Mouse (Mus musculus): Measurements from ENCODE around the gene Gm21830.
"Not testable (repeated sequence)": the region's sequence is repeated elsewhere in the genome, so short reads cannot be mapped to it uniquely, and the experiment has no call there.

Gm21830 gene

DNA sequence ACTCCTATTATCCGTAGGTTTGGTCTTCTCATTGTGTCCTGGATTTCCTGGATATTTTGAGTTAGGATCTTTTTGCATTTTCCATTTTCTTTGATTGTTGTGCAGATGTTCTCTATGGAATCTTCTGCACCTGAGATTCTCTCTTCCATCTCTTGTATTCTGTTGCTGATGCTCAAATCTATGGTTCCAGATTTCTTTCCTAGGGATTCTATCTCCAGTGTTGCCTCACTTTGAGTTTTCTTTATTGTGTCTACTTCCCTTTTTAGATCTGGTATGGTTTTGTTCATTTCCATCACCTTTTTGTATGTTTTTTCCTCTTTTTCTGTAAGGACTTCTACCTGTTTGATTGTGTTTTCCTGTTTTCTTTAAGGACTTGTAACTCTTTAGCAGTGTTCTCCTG, at the start of gene Gm21830:
Gm21830 (plus strand) TSS at position 301 of the 400 bp plus-strand sequence.
- DNase-seq (ENCODE audit: extremely low read depth, insufficient read length, low spot score) = not testable (repeated sequence)

DNA sequence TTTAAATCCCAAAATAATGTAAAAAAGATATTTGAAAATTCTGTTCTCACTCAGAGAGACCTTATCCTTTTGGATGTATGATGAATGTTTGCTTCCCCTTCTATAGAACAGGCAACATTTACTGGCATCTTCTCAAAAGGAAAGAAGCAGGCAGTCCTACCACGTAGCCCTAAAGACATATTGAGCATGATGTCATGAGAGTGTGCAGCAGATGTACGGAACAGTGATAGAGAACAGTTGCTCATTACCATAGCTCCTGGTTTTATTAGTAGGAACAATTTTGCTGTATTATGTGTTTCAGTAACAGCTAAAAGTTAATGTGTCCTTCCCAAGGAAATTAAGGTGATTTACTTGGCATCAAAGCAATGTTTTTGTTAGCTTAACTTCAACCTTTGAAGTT, 49.0 kb upstream of the Gm21830 start:
- DNase-seq (ENCODE audit: extremely low read depth, insufficient read length, low spot score) = no peak

DNA sequence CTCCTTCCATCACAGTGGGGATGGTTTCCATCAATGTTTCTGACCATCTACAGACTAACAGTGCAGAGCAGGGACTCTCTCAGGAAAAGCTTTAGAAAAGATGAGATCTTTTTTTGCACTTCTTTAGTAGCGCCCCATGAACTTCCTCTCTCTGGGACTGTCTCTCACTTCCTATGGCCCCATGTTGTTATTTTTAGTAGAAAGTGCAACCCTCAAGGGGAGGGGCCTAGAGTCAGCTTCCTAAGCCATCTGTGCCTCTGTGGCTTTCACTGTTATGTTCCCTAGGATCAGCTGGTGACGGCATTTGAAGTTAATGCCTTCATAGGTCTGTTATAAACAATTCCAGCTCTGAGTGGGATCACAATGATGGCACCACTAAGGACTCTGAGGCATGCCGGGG, 35.0 kb upstream of the Gm21830 start:
- DNase-seq (ENCODE audit: extremely low read depth, insufficient read length, low spot score) = no peak

DNA sequence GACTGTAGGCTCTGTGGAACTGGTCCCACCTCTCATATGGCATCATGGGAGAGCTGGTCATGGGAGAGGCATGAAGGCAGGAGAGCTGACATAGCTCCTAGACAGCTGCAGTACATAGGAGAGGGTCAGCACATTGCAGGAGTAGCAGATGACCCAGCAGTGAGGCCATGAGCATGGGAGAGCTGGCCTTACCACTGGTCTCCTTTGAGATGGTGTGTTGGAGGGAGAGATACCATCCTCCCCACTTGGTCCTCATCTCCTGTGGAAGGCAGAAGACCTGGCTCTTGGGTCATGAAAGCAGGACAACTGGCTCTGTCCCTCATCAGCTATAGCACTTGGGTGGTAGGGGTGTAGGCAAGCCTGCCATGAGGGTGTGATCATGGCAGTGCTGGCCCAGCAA, 7.3 kb downstream of the Gm21830 start:
- no peak for DNase-seq (ENCODE audit: extremely low read depth, insufficient read length, low spot score)

DNA sequence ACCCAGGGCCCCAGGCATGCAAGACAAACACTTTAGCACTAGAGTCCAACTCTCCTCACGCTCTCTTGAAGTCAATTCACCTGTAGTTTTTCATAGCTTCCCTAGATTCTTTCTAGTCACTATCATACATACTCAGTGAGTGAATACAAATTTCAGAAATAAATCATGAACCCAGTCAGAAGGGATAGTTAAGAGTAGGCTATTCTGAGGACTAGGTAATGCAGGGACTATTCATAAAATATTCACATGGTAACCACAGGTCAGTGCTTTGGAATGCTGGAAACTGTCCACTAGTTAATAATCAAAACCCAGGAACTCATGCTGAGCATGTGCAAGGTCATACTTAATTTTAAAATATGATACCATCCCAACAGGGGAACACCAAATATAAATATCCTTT, 9.3 kb downstream of the Gm21830 start:
- no peak for DNase-seq (ENCODE audit: extremely low read depth, insufficient read length, low spot score)

DNA sequence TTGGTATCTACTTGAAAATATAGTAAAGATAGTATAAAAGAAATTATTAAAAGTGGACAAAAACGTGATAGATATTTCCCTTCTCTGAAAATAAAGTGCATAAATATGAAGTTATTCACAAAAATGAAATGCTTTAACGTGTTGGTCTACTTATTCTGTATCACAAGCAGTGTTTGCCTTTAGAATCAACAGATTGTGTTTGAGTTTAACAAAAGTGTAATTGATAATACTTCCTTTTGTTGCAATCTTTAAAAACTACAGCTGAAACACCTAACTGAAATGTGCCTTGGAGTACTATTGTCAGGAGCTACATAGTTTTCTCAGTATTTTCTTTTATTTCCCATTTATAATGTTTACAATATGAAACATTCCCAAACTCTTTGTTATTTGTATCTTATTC, 19.6 kb downstream of the Gm21830 start, which contains the start of gene Gm26727:
Gm26727 (minus strand) TSS at position 101 of the 400 bp plus-strand sequence.
- no peak for DNase-seq (ENCODE audit: extremely low read depth, insufficient read length, low spot score)

DNA sequence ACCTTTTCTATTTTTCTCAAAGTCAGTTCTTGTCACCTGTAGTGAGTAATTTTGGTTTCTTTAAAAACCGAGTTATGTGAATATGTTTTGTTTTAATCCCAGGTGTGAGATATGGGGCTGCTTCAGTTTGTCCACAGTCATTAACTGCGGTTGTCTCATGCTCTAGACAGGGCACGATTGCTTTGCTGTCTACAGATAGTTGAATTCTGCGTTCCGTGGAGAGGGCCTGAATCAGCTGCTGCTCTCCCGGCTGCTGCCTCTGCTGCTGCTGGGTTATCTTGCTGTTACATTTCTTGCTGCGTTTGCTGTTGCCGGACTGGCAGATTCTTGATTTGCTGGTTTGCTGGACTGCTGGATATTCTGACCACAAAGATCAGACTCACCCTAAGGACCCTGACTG, 24.8 kb downstream of the Gm21830 start:
- no peak for DNase-seq (ENCODE audit: extremely low read depth, insufficient read length, low spot score)

DNA sequence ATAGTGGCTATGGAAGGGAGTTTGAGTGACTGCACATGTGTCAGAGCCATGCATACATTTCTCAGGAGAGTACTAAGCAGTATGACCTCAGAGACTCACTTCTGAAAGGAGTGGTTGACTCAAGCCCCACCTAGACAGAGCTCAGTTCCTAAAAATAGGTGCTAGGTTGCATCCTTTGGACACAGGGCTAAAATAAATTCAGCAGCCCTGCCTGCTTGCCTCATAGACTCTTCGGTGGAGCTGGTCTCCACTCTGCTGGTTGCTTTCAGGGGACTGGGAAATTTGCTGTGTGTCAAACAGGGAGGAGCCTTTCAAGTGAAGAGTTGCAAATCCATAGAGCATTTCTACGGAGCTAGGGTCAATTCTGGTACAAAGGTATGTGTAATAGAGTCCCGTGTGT, 32.3 kb downstream of the Gm21830 start, which contains the start of gene Xirp2:
Xirp2 (plus strand) TSS at position 223 of the 400 bp plus-strand sequence.
- no peak for DNase-seq (ENCODE audit: extremely low read depth, insufficient read length, low spot score)

DNA sequence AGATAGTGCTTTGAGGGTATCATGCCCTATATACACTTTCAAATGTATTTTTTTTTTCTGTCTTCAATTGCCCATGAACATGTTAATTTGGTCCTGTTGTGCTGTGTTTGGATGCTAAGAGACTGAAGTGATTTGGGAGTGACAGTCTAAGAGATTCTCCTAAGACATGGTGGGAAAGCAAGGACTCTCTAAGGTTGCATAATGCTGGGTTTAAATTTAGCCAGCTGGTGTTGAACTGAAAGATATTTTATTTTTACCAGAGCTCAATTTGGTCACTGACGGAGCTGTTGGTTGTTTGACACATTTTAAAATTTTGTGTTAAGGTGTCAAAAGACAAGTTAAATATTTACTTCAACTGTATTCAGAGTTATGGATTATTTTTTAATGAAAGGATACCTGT, 33.2 kb downstream of the Gm21830 start:
- DNase-seq (ENCODE audit: extremely low read depth, insufficient read length, low spot score) = no peak

DNA sequence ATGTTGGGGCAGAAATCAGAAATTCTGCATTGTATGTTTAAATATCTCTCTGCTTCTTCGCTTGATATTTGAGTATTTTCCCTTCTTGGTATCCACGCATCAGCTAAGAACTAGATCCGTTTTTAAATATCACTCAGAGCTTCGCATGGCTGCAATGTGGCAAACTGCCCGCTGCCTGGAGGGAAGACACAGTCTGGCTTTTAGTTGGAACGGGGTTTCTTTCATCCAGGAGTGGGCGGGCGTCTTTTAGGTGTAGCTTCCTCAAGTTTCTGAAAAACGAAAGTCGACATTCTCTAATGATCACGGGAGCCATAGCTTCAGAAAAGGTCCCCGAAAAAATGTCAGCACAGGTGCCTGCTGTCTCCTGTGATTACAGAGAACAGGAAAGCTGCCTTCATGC, 33.7 kb downstream of the Gm21830 start:
- no peak for DNase-seq (ENCODE audit: extremely low read depth, insufficient read length, low spot score)

DNA sequence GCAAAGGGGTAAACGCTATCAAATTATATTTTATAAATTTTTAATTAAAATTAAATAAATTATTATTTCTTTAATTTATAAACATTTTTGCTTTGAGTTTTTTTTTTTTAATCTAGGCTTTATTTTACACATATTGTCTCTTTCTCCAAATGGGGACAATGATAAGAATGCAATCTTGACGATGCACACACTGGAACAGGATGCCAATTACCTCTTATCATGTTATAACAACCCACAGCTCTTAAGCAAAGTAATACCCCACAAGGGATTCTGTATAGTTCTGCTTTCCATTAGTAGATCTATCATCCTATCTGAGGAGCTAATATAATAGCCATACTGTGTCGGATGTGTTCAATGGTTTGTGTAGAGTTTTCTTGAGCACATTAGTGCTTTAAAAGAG, 47.3 kb downstream of the Gm21830 start:
- DNase-seq (ENCODE audit: extremely low read depth, insufficient read length, low spot score) = no peak

DNA sequence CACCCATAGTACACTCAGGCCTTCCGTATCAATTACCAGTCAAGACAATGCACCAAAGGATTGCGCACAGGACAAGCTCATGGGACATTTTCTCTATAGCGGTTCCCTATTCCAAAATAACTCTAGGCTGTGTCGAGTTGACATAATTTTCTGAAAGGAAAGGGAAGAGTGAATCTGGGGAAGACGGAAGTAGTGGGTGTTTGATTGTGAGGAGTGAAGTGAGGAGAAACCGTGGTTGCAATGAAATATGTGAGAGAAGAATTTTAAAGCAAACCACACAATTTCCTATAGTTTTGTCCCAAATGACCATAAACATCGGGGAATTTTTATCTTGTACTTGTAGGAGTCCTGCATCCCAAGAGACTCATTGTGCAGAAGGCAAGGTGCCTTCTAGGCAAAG, 53.5 kb downstream of the Gm21830 start:
- no peak for DNase-seq (ENCODE audit: extremely low read depth, insufficient read length, low spot score)

DNA sequence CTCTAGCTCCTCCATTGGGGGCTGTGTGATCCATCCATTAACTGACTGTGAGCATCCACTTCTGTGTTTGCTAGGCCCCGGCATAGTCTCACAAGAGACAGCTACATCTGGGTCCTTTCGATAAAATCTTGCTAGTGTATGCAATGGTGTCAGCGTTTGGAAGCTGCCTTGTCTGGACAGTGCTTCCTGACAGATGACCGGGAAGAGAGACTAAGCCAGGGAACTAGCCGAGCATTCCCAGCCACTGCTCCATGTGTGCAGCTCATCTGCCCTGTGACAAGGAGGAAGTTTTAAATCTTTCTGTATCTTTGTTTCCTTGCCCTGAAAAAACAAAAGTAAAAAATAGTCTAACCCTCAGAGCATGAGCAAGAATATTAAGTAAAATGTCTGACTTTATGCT, 56.5 kb downstream of the Gm21830 start:
- not testable (repeated sequence) for DNase-seq (ENCODE audit: extremely low read depth, insufficient read length, low spot score)

DNA sequence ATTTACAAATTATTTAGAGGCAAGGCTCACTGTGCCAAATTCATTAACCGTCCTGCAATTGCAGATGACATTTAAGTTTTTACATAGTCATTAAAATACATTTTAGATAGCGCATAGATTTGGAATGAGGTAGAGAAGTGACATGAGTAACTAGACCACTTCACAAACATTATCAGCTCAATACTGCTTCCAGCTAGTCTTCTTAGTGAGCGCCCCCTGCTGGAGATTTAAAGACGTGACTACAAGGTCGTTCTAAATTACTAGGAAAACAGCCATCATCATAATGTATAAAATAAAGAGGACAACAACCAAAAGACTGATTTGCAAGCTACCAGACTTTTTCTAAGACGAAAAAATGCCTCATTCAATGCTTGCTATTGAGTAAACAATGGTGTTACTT, 64.2 kb downstream of the Gm21830 start:
- DNase-seq (ENCODE audit: extremely low read depth, insufficient read length, low spot score) = no peak

DNA sequence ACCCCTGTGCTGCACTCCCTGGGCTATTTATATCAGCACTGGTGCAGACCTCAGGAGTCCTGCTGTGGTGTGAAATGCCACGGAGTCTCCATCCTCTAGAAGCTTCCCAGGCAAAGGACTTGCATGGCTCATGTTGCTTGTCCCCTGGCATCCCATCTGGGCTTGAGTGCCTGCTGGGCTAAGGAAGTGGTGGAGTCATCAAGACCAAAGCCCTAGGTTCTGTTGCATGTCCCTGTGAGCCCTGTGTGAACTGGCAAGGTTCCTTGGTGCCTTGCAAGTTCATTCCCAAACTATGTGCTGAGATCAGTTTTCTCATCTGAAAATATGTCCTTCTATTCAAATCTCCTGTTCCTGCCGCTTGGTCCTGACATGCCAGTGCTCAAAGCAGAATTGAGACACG, 67.5 kb downstream of the Gm21830 start:
- DNase-seq (ENCODE audit: extremely low read depth, insufficient read length, low spot score) = no peak

Measured in 3134 (cell line).